Mouse (Mus musculus) hindbrain, embryonic 16.5 days (tissue): ENCODE measurements at regions not wholly inside any gene's neighbourhood (a gene's known extent, or its start where the extent isn't known, plus 50 kb on each side); places are given as distances from the start of the nearest gene placed in this dataset.

Experiments used
- ATAC-seq: fragments of 200-750 bp; cut with Nextera tagmentation; 2 replicates; pipeline ENCODE4 v1.8.0; 2017; ENCODE audit warnings: moderate TSS enrichment, moderate library complexity
- H3K27ac ChIP-seq: fragments of 300-500 bp; sonication (generic); 2 replicates; pipeline ENCODE4 v1.5.1; 2014; ENCODE audit warnings: low read depth, mild to moderate bottlenecking, control low read depth, low read length, moderate library complexity
- H3K27me3 ChIP-seq: fragments of 300-500 bp; sonication (generic); replicated peaks from 2 replicates; pipeline ENCODE4 v1.6.1; 2014; ENCODE audit warnings: low read length; ENCODE audit not compliant: control insufficient read depth, insufficient read depth
- H3K36me3 ChIP-seq: fragments of 300-500 bp; sonication (generic); 2 replicates; pipeline ENCODE4 v1.6.1; 2014; ENCODE audit warnings: mild to moderate bottlenecking, low read length, moderate library complexity, mixed read lengths; ENCODE audit not compliant: control insufficient read depth, insufficient read depth
- H3K4me1 ChIP-seq: fragments of 300-500 bp; sonication (generic); 2 replicates; pipeline ENCODE4 v1.6.1; 2014; ENCODE audit warnings: low read depth, low read length; ENCODE audit not compliant: control insufficient read depth, insufficient read depth
- H3K4me2 ChIP-seq: fragments of 300-500 bp; sonication (generic); 2 replicates; pipeline ENCODE4 v1.6.1; 2014; ENCODE audit warnings: mild to moderate bottlenecking, low read length, control low read depth, moderate library complexity
- H3K4me3 ChIP-seq: fragments of 300-500 bp; sonication (generic); 2 replicates; pipeline ENCODE4 v1.5.1; 2014; ENCODE audit warnings: mild to moderate bottlenecking, low read length, control low read depth, moderate library complexity
- H3K9ac ChIP-seq: fragments of 300-500 bp; sonication (generic); 2 replicates; pipeline ENCODE4 v1.6.1; 2014; ENCODE audit warnings: low read depth, mild to moderate bottlenecking, control low read depth, low read length, moderate library complexity
- H3K9me3 ChIP-seq: fragments of 300-500 bp; sonication (generic); 2 replicates; pipeline ENCODE4 v1.6.1; 2014; ENCODE audit warnings: mild to moderate bottlenecking, low read length, moderate library complexity; ENCODE audit not compliant: control insufficient read depth
- WGBS: fragments of 180-500 bp; shearing (Covaris S2); extraction: QIAGEN DNeasy Blood & Tissue Kit; methylation state at CpG from one replicate; pipeline ENCODE4 v1.1.7; 2014; 5-methylcytosine and 5-hydroxymethylcytosine counted together

GRCm38 (mm10) chr4:27970569-27970968, 842.4 kb upstream of the Epha7 start:
- Histone ChIP-seq H3K27me3 (no peaks in the 10 kb centered on the region), H3K9ac (no peak overlapping the region), H3K4me1 (no peaks in the 10 kb centered on the region), H3K4me2 (no peak overlapping the region), H3K27ac (no peak overlapping the region), H3K9me3 (no peaks in the 10 kb centered on the region), H3K4me3 (no peak overlapping the region), H3K36me3 (no peaks in the 10 kb centered on the region)
- WGBS: 12% methylated on average over 5 of the region's 5 CpGs
- ATAC-seq: no peak

- no peak for ATAC-seq
- 50% methylated on average over 4 of the region's 4 CpGs for WGBS
These were observed 833.6 kb upstream of the Epha7 start for GRCm38 (mm10) chr4:27979210-27979771.

GRCm38 (mm10) chr4:27979781-27980180, 833.1 kb upstream of the Epha7 start:
- no peak overlapping the region for H3K27ac ChIP-seq
- H3K36me3 ChIP-seq: no peaks in the 10 kb centered on the region
- no peak overlapping the region for H3K4me3 ChIP-seq
- no peak overlapping the region for H3K4me2 ChIP-seq
- no peak overlapping the region for H3K9ac ChIP-seq
- no peaks in the 10 kb centered on the region for H3K9me3 ChIP-seq
- H3K27me3 ChIP-seq: 0 out of 2 replicates have a peak, but pooled peaks cover 2% of the 10 kb centered on the region
- WGBS: 65% methylated on average over 10 of the region's 10 CpGs
- H3K4me1 ChIP-seq: no peaks in the 10 kb centered on the region
- no peak for ATAC-seq

More at GRCm38 (mm10) chr4:27979210-27979771, 833.6 kb upstream of the Epha7 start:
- Histone ChIP-seq H3K9me3 (no peaks in the 10 kb centered on the region), H3K4me3 (no peak overlapping the region), H3K4me2 (no peak overlapping the region), H3K4me1 (no peaks in the 10 kb centered on the region), H3K27me3 (0 out of 2 replicates have a peak, but pooled peaks cover 2% of the 10 kb centered on the region), H3K27ac (no peak overlapping the region), H3K36me3 (no peaks in the 10 kb centered on the region), H3K9ac (no peak overlapping the region)

- H3K9ac ChIP-seq: no peak overlapping the region
- ATAC-seq: no peak
- H3K4me2 ChIP-seq: no peak overlapping the region
- no peak overlapping the region for H3K4me3 ChIP-seq
- no peaks in the 10 kb centered on the region for H3K9me3 ChIP-seq
- H3K27ac ChIP-seq: no peak overlapping the region
- 63% methylated on average over 3 of the region's 3 CpGs for WGBS
- H3K36me3 ChIP-seq: no peaks in the 10 kb centered on the region
- H3K27me3 ChIP-seq: 0 out of 2 replicates have a peak, but pooled peaks cover 2% of the 10 kb centered on the region
- no peaks in the 10 kb centered on the region for H3K4me1 ChIP-seq
These were observed 831.6 kb upstream of the Epha7 start for GRCm38 (mm10) chr4:27981309-27981708.

GRCm38 (mm10) chr4:27987986-27988423, 824.9 kb upstream of the Epha7 start:
- H3K9me3 ChIP-seq: no peaks in the 10 kb centered on the region
- H3K27ac ChIP-seq: no peak overlapping the region
- H3K36me3 ChIP-seq: no peaks in the 10 kb centered on the region
- peaks cover 4% of the 10 kb centered on the region; the same call in 1 of the 2 replicates for H3K4me1 ChIP-seq
- 0 out of 2 replicates have a peak, but pooled peaks have one; percentile 60 for ATAC-seq
- H3K9ac ChIP-seq: no peak overlapping the region
- no peak overlapping the region for H3K4me3 ChIP-seq
- no peaks in the 10 kb centered on the region for H3K27me3 ChIP-seq
- H3K4me2 ChIP-seq: peak overlapping the region; percentile 12; the same call in 1 of the 2 replicates
- WGBS: 19% methylated on average over 4 of the region's 4 CpGs

- H3K4me1 ChIP-seq: no peaks in the 10 kb centered on the region
- ATAC-seq: no peak
- no peak overlapping the region for H3K27ac ChIP-seq
- H3K27me3 ChIP-seq: no peaks in the 10 kb centered on the region
- H3K4me3 ChIP-seq: no peak overlapping the region
- H3K9me3 ChIP-seq: no peaks in the 10 kb centered on the region
- no peak overlapping the region for H3K9ac ChIP-seq
- no peak overlapping the region for H3K4me2 ChIP-seq
- H3K36me3 ChIP-seq: no peaks in the 10 kb centered on the region
- WGBS: 82% methylated on average over 2 of the region's 2 CpGs
These were observed 818.5 kb upstream of the Epha7 start for GRCm38 (mm10) chr4:27994411-27994810.

- no peaks in the 10 kb centered on the region for H3K27me3 ChIP-seq
- H3K9ac ChIP-seq: no peak overlapping the region
- WGBS: 25% methylated on average over 4 of the region's 4 CpGs
- H3K27ac ChIP-seq: no peak overlapping the region
- H3K4me1 ChIP-seq: no peaks in the 10 kb centered on the region
- no peaks in the 10 kb centered on the region for H3K9me3 ChIP-seq
- no peaks in the 10 kb centered on the region for H3K36me3 ChIP-seq
- H3K4me2 ChIP-seq: no peak overlapping the region
- no peak for ATAC-seq
- H3K4me3 ChIP-seq: no peak overlapping the region
These were observed 811.0 kb upstream of the Epha7 start for GRCm38 (mm10) chr4:28001818-28002476.
